Mouse (Mus musculus) lung, embryonic 16.5 days (tissue): ENCODE results near the gene Nat8f2. TPM values are rescaled to one million over a fixed set of nuclear protein-coding genes. Genes with fewer than 3 reads are reported as not detected.
A peak's percentile ranks its signal among the peaks of the same experiment; 100 is the strongest.
"Not testable (repeated sequence)": the region's sequence is repeated elsewhere in the genome, so short reads cannot be mapped to it uniquely, and the experiment has no call there.

Source experiments
- ATAC-seq: fragments of 200-750 bp; cut with Nextera tagmentation; 2 replicates; pipeline ENCODE4 v1.8.0; 2017; ENCODE audit warnings: low read depth, mild to moderate bottlenecking, moderate library complexity
- H3K27ac ChIP-seq: fragments of 300-500 bp; sonication (generic); 2 replicates; pipeline ENCODE4 v1.5.1; 2014; ENCODE audit warnings: mild to moderate bottlenecking, control low read depth, low read length
- H3K27me3 ChIP-seq: fragments of 300-500 bp; sonication (generic); 2 replicates; pipeline ENCODE4 v1.6.1; 2014; ENCODE audit warnings: low read depth, low read length, mixed read lengths; ENCODE audit not compliant: control insufficient read depth, insufficient read depth
- H3K36me3 ChIP-seq: fragments of 300-500 bp; sonication (generic); 2 replicates; pipeline ENCODE4 v1.6.1; 2014; ENCODE audit warnings: low read length; ENCODE audit not compliant: control insufficient read depth, insufficient read depth
- H3K4me1 ChIP-seq: fragments of 300-500 bp; sonication (generic); replicated peaks from 2 replicates; pipeline ENCODE4 v1.6.1; 2014; ENCODE audit warnings: low read length, mixed read lengths; ENCODE audit not compliant: control insufficient read depth, insufficient read depth
- H3K4me2 ChIP-seq: fragments of 300-500 bp; sonication (generic); 2 replicates; pipeline ENCODE4 v1.6.1; 2014; ENCODE audit warnings: low read depth, low read length, control low read depth
- H3K4me3 ChIP-seq: fragments of 300-500 bp; sonication (generic); 2 replicates; pipeline ENCODE4 v1.5.1; 2014; ENCODE audit warnings: mild to moderate bottlenecking, low read length, control low read depth
- H3K9ac ChIP-seq: fragments of 300-500 bp; sonication (generic); 2 replicates; pipeline ENCODE4 v1.6.1; 2014; ENCODE audit warnings: low read length, control low read depth
- H3K9me3 ChIP-seq: fragments of 300-500 bp; sonication (generic); 2 replicates; pipeline ENCODE4 v1.6.1; 2016; ENCODE audit warnings: low read length; ENCODE audit not compliant: control insufficient read depth
- WGBS: fragments of 180-500 bp; shearing (Covaris S2); extraction: QIAGEN DNeasy Blood & Tissue Kit; methylation state at CpG from one replicate; pipeline ENCODE4 v1.1.7; 2014; 5-methylcytosine and 5-hydroxymethylcytosine counted together
- polyA plus RNA-seq: library from polyadenylated mRNA; unstranded; fragments of >200 nt; fragmentation: Nextera tagmentation; extraction: Ambion mirVana; gene quantifications from 2 replicates; pipeline ENCODE4 v1.2.1, GENCODE M21; 2015

The Nat8f2 gene
- polyA plus RNA-seq, result not detected in 2 replicates

DNA sequence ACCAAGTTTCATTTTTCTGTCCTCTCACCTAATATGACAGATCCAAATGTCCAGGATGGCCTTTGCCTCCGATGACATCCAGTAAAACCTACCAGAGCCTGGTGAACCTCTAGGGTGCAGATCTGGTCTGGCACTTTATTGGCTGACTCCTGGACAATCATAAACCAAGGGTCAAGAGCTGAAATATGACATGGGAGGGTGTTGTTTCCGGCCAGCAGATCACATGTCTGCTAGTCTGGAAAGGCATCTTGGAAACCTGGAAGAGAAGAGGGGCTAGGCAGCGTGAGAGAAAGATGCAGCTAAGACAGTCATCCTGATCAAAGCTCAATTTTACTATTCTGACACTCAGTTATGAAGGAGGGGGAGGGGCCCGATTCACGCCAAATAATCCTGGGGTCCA lies at the start of gene Nat8f2:
Gene Nat8f2 (minus strand): TSS at position 153 of the 400 bp plus-strand sequence.
- H3K36me3 ChIP-seq, H3K4me3 ChIP-seq, ATAC-seq, H3K27me3 ChIP-seq, H3K27ac ChIP-seq, H3K9ac ChIP-seq, H3K4me1 ChIP-seq, H3K4me2 ChIP-seq, H3K9me3 ChIP-seq: not testable (repeated sequence)
- WGBS, result 52% methylated on average over 5 of the region's 5 CpGs

DNA sequence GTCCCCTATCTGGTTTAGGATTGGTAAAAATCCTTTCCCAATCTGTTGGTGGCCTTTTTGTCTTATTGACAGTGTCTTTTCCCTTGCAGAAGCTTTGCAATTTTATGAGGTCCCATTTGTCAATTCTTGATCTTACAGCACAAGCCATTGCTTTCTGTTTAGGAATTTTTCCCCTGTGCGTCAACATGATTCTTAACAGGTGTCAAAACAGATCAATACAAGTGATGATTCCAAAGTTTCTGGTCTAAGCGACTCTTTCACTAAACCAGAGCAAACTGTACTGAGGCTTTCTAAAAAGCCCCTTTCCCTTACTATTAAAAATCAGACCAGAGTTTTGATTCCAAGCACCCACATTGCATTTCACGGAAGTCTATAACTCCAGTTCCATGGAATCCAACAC lies 49.4 kb upstream of the Nat8f2 start:
- H3K36me3 ChIP-seq, H3K4me3 ChIP-seq, H3K27me3 ChIP-seq, ATAC-seq, H3K9me3 ChIP-seq, H3K9ac ChIP-seq, H3K4me2 ChIP-seq, H3K27ac ChIP-seq: not testable (repeated sequence)
- H3K4me1 ChIP-seq, result peaks cover 11% of the 10 kb centered on the region
- 92% methylated on average over 3 of the region's 3 CpGs for WGBS

GRCm38 (mm10) chr6:85916596-85916995 lies 47.6 kb upstream of the Nat8f2 start:
- Histone ChIP-seq H3K27ac (no peak overlapping the region), H3K4me2 (peak overlapping the region; percentile 78), H3K9ac (peak overlapping the region; percentile 81), H3K36me3 (no peaks in the 10 kb centered on the region), H3K9me3 (no peaks in the 10 kb centered on the region), H3K27me3 (no peaks in the 10 kb centered on the region), H3K4me3 (peak overlapping the region; percentile 75), H3K4me1 (peaks cover 11% of the 10 kb centered on the region)
- no peak for ATAC-seq
- 77% methylated on average over 6 of the region's 6 CpGs for WGBS

GRCm38 (mm10) chr6:85915539-85916513 lies 46.9 kb upstream of the Nat8f2 start, which contains the start of gene Nat8f1:
Gene Nat8f1, minus strand, starts transcription at chr6:85915687.
- Histone ChIP-seq H3K4me1 (peaks cover 11% of the 10 kb centered on the region), H3K4me3 (peak within 1 kb of the TSS; percentile 75), H3K4me2 (peak within 1 kb of the TSS; percentile 78), H3K9ac (peak within 1 kb of the TSS; percentile 81), H3K27ac (peak within 1 kb of the TSS; percentile 90)
- peak; percentile 97 for ATAC-seq
- H3K9me3 ChIP-seq, H3K36me3 ChIP-seq, H3K27me3 ChIP-seq: not testable (repeated sequence)
- WGBS, result under 1% methylated on average over 57 of the region's 61 CpGs

DNA sequence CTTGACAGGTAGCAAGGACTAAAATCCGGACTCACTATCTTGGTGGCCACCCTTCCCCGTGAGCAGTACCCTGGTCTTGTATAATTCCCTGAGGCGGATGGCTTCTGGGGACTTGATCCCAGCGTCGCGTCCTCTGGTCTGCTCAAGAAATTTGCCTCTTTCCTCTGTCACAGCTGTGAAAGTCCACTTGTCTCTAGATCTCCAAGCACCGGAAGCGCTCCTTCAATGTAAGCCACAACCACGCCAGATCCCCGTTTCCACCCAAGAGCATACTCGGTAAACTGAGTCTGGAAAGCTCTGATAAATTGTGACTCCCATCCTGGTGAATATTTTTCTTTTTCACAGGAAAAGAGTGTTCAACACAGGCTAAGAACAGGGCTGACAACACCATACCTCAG lies 46.2 kb upstream of the Nat8f2 start:
- Histone ChIP-seq H3K36me3 (no peaks in the 10 kb centered on the region), H3K9me3 (no peaks in the 10 kb centered on the region), H3K27ac (peak overlapping the region; percentile 90), H3K27me3 (no peaks in the 10 kb centered on the region), H3K4me3 (peak overlapping the region; percentile 75), H3K9ac (peak overlapping the region; percentile 81), H3K4me1 (peaks cover 11% of the 10 kb centered on the region), H3K4me2 (peak overlapping the region; percentile 78)
- WGBS, result 3% methylated on average over 11 of the region's 11 CpGs
- ATAC-seq, result peak; percentile 8; the same call in 1 of the 2 replicates

GRCm38 (mm10) chr6:85911587-85911986 lies 42.6 kb upstream of the Nat8f2 start, which contains the start of gene Tprkb:
Gene Tprkb, plus strand, starts transcription at chr6:85911865.
- WGBS, result 68% methylated on average over 3 of the region's 3 CpGs
- Histone ChIP-seq H3K4me1 (peaks cover 11% of the 10 kb centered on the region), H3K4me2 (no peak within 1 kb of the TSS), H3K9ac (no peak within 1 kb of the TSS), H3K27me3 (no peaks in the 10 kb centered on the region), H3K36me3 (no peaks in the 10 kb centered on the region), H3K27ac (no peak within 1 kb of the TSS), H3K4me3 (no peak within 1 kb of the TSS), H3K9me3 (no peaks in the 10 kb centered on the region)
- ATAC-seq, result no peak

GRCm38 (mm10) chr6:85909704-85910103 lies 40.7 kb upstream of the Nat8f2 start:
- Histone ChIP-seq H3K27ac (no peak overlapping the region), H3K4me2 (no peak overlapping the region), H3K9me3 (no peaks in the 10 kb centered on the region), H3K4me3 (no peak overlapping the region), H3K27me3 (no peaks in the 10 kb centered on the region), H3K9ac (no peak overlapping the region), H3K36me3 (no peaks in the 10 kb centered on the region), H3K4me1 (peaks cover 3% of the 10 kb centered on the region)
- ATAC-seq, result no peak
- WGBS, result 83% methylated on average over 1 of the region's 1 CpGs

- Histone ChIP-seq H3K27me3 (no peaks in the 10 kb centered on the region), H3K9me3 (no peaks in the 10 kb centered on the region), H3K27ac (no peak overlapping the region), H3K4me1 (no peaks in the 10 kb centered on the region), H3K4me2 (no peak overlapping the region), H3K4me3 (no peak overlapping the region), H3K9ac (no peak overlapping the region), H3K36me3 (no peaks in the 10 kb centered on the region)
- WGBS, result 58% methylated on average over 3 of the region's 3 CpGs
- no peak for ATAC-seq
These were observed 39.4 kb upstream of the Nat8f2 start for GRCm38 (mm10) chr6:85908341-85908740.

DNA sequence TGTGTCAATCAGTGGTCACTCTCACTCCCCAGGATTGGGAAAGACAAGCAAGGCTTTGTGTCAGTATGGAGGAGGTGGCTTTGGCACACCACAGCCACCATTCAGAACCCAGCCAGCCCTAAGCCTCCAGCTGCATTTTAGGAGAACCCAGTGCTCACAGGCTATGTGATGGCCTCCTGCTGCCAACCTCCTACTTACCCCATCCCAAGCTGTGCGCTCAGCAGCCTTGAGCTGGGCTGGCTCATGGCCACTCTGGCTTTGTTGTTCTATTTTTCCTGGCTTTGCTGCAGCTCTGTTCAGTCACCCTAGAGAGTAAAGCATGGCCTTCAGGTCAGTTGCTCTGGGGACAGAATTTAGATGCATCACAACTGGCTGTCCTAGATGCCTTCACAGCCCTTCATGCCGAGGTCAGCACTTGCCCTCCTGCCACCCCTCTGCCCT lies 38.0 kb upstream of the Nat8f2 start:
- not testable (repeated sequence) for H3K4me1 ChIP-seq, H3K36me3 ChIP-seq, H3K27me3 ChIP-seq, H3K4me2 ChIP-seq, ATAC-seq, H3K9ac ChIP-seq, H3K27ac ChIP-seq, H3K9me3 ChIP-seq, H3K4me3 ChIP-seq
- WGBS, result 64% methylated on average over 2 of the region's 2 CpGs
